Mouse (Mus musculus) embryonic facial prominence, embryonic 13.5 days (tissue): ENCODE measurements around the gene Lrp1. TPM values are rescaled to one million over a fixed set of nuclear protein-coding genes. Genes with fewer than 3 reads are reported as not detected.
A peak's percentile ranks its signal among the peaks of the same experiment; 100 is the strongest.

ENCODE experiments used
- ATAC-seq: fragments of 200-750 bp; cut with Nextera tagmentation; 2 replicates; pipeline ENCODE4 v1.8.0; 2017; ENCODE audit warnings: low read depth; ENCODE audit not compliant: insufficient number of reproducible peaks, insufficient read depth, low FRiP score, low TSS enrichment
- H3K27ac ChIP-seq: fragments of 300-500 bp; sonication (generic); 2 replicates; pipeline ENCODE4 v1.5.1; 2015; ENCODE audit warnings: moderate library complexity, mild to moderate bottlenecking, inconsistent platforms
- H3K27me3 ChIP-seq: fragments of 300-500 bp; sonication (generic); 2 replicates; pipeline ENCODE4 v1.6.1; 2015; ENCODE audit warnings: mild to moderate bottlenecking, inconsistent platforms
- H3K36me3 ChIP-seq: fragments of 300-500 bp; sonication (generic); 2 replicates; pipeline ENCODE4 v1.6.1; 2015; ENCODE audit warnings: mild to moderate bottlenecking, inconsistent platforms
- H3K4me1 ChIP-seq: fragments of 300-500 bp; sonication (generic); 2 replicates; pipeline ENCODE4 v1.6.1; 2015; ENCODE audit warnings: inconsistent platforms
- H3K4me2 ChIP-seq: fragments of 300-500 bp; sonication (generic); 2 replicates; pipeline ENCODE4 v1.6.1; 2015; ENCODE audit warnings: moderate library complexity, mild to moderate bottlenecking, inconsistent platforms
- H3K4me3 ChIP-seq: fragments of 300-500 bp; sonication (generic); 2 replicates; pipeline ENCODE4 v1.5.1; 2015; ENCODE audit warnings: mild to moderate bottlenecking, inconsistent platforms
- H3K9ac ChIP-seq: fragments of 300-500 bp; sonication (generic); 2 replicates; pipeline ENCODE4 v1.6.1; 2015; ENCODE audit warnings: mild to moderate bottlenecking, inconsistent platforms
- H3K9me3 ChIP-seq: fragments of 300-500 bp; sonication (generic); 2 replicates; pipeline ENCODE4 v1.6.1; 2016; ENCODE audit warnings: inconsistent platforms
- WGBS: fragments of 180-500 bp; shearing (Covaris S2); methylation state at CpG from one replicate; pipeline ENCODE4 v1.1.7; 2015; ENCODE audit warnings: mixed read lengths; 5-methylcytosine and 5-hydroxymethylcytosine counted together
- polyA plus RNA-seq: library from polyadenylated mRNA; unstranded; fragments of >200 nt; fragmentation: Nextera tagmentation; extraction: Ambion mirVana; gene quantifications from 2 replicates; pipeline ENCODE4 v1.2.1, GENCODE M21; 2015

Gene Lrp1
- polyA plus RNA-seq, 1 experiment from 2014 or later, result 139 TPM

DNA sequence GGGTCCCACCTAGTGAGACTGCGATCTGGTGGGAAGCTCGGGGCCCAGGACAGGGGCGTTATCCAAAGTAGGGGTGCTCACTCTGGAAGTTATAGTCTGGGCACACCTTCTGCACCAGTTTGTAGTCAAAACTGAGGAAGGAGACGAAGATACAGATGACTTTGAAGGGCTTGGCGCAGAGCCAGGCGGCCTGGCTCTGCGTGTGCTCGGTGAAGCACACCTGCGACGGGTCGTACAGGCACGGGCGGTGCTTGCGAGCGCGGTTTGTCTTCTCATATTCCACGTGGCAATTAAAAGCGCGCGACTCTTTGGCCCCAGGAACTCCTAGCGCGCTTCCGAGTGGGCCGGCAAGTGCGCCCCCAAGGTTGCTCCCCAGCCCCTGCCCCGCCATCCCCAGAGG lies 94.9 kb downstream of the Lrp1 start:
- Histone ChIP-seq H3K4me3 (peak overlapping the region; percentile 33), H3K9me3 (no peaks in the 10 kb centered on the region), H3K27ac (no peak overlapping the region), H3K27me3 (peaks cover 80% of the 10 kb centered on the region), H3K4me1 (peaks cover 50% of the 10 kb centered on the region), H3K36me3 (no peaks in the 10 kb centered on the region), H3K9ac (peak overlapping the region; percentile 54; the same call in 1 of the 2 replicates), H3K4me2 (peak overlapping the region; percentile 53)
- no peak for ATAC-seq
- under 1% methylated on average over 26 of the region's 26 CpGs for WGBS

DNA sequence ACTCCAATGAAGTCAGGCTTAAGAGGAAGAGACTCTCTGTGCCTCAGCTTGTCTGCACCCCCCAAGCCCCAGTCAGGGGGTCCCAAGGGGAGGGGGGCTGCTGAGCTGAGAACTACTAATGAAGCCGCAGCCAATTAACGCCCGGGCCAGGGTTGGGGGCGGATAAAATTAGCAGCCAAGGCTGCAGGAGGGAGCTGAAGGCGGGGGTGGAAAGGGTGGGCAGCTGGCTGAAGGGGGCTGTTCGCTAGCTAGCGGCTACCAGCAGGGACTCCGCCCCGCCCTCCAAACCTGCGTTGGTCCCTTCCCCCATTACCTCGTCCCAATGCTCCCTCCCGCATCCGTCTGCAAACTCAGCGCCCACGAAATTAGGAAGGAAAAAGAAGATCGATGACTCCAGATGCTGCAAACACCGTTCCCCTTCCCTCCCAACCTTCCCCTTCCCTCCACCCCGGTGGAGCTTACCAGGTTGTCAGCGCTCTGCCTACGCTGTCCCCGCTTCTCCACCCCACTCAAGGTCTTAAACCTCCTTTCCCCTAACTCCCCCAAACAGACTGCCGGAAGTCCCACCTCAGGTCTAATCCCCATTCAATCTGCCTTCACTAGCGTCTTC lies 96.2 kb downstream of the Lrp1 start:
- Histone ChIP-seq H3K4me3 (no peak overlapping the region), H3K9ac (0 out of 2 replicates have a peak overlapping the region, but pooled peaks have one; percentile 36), H3K9me3 (no peaks in the 10 kb centered on the region), H3K4me2 (peak overlapping the region; percentile 34), H3K36me3 (peaks cover 11% of the 10 kb centered on the region), H3K27ac (no peak overlapping the region), H3K4me1 (peaks cover 51% of the 10 kb centered on the region), H3K27me3 (peaks cover 72% of the 10 kb centered on the region)
- 1% methylated on average over 22 of the region's 23 CpGs for WGBS
- ATAC-seq, result no peak

DNA sequence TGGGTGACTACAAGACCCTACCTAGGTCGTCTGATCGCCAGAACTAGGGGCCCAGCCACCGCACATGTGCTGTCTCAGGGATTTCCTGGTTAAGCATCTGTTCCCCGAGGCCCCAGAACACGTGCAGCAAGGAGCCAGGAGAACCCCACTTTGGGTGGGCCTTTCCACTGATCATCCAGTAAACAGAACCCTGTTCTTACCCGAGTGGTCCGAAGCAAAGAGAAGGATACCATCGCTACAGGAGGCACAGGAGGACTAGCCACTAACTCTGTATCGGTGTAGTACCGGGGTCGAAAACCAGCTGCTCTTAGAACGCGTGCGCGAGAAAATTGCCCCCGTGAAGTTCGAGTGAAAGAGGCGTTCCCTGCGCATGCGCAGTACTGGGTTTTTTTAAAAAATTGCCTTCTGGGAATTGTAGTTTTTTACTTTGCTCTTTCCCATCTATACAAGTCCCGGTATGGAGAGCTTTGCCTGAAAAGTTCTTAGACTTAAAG lies 98.8 kb downstream of the Lrp1 start, which contains the start of gene Shmt2:
Gene Shmt2, minus strand, starts transcription at position 357 of the 494 bp plus-strand sequence.
- peak within 1 kb of the TSS; percentile 53 for H3K4me3 ChIP-seq
- under 1% methylated on average over 21 of the region's 21 CpGs for WGBS
- H3K9ac ChIP-seq, result peak within 1 kb of the TSS; percentile 67
- no peak within 1 kb of the TSS for H3K27ac ChIP-seq
- peaks cover 37% of the 10 kb centered on the region for H3K36me3 ChIP-seq
- H3K4me2 ChIP-seq, result peak within 1 kb of the TSS; percentile 69
- peak; percentile 53; the same call in 1 of the 2 replicates for ATAC-seq
- H3K4me1 ChIP-seq, result peaks cover 48% of the 10 kb centered on the region
- H3K9me3 ChIP-seq, result no peaks in the 10 kb centered on the region
- H3K27me3 ChIP-seq, result peaks cover 62% of the 10 kb centered on the region

DNA sequence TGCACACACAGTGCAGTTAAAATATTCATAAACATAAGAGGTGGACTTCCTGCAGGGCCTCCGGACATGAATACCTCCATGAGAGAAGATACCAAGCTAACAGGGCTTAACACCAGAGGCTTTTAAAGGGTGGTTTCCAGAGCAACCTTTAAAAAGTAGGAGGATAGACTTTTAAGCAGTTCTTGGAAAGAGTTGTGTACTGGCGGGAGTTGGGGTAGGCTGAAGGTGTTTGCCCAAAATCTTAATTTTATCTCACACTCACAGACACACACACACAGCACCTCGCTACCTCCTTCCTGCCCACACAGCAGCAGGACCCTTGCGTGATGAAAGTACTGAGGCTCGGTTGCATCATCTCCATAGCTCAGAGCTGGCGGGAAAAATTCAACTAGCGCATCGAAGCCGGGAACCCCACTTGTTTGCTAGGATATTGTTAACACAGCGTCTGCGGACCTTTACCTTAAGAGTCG lies 99.3 kb downstream of the Lrp1 start:
- ATAC-seq, result no peak
- WGBS, result 10% methylated on average over 12 of the region's 12 CpGs
- peaks cover 62% of the 10 kb centered on the region for H3K27me3 ChIP-seq
- H3K9ac ChIP-seq, result peak overlapping the region; percentile 67
- H3K27ac ChIP-seq, result no peak overlapping the region
- H3K36me3 ChIP-seq, result peaks cover 37% of the 10 kb centered on the region
- H3K4me3 ChIP-seq, result peak overlapping the region; percentile 53
- H3K4me2 ChIP-seq, result peak overlapping the region; percentile 69
- H3K9me3 ChIP-seq, result no peaks in the 10 kb centered on the region
- H3K4me1 ChIP-seq, result peaks cover 50% of the 10 kb centered on the region

DNA sequence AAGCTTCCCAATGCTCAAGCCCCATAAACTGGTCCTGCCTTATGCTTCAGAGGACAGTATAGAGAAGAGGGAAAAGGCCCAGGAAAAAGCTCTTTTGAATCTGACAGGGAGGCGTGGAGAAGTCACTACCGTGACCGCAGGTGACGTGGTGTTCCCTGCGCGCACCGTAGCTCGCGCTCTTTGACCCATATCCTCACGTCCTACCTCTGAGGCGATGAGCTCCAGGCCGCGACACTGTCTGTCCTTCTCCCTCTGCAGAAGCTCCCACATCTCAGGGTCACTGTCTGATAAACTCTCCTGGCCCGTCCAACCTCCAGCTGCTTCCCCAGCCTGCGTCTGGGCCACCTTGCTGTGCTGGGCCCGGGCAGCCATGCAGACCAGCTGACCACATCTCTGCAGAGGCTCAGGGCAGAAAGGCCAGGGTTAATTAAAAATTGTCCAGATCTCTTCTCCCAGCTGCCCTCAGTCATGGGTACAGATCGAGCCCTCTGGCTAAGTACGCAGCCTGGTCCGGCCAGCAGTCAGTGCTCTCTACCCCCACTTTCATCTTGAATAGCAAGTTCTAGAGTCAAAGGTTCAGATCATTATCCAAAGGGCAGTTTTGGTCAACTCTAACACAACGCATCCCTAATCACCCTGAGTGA lies 100.1 kb downstream of the Lrp1 start:
- peaks cover 37% of the 10 kb centered on the region for H3K36me3 ChIP-seq
- peaks cover 49% of the 10 kb centered on the region for H3K4me1 ChIP-seq
- no peaks in the 10 kb centered on the region for H3K9me3 ChIP-seq
- H3K27me3 ChIP-seq, result peaks cover 62% of the 10 kb centered on the region
- H3K27ac ChIP-seq, result no peak overlapping the region
- ATAC-seq, result no peak
- H3K4me3 ChIP-seq, result peak overlapping the region; percentile 53
- 81% methylated on average over 20 of the region's 20 CpGs for WGBS
- peak overlapping the region; percentile 67 for H3K9ac ChIP-seq
- peak overlapping the region; percentile 69 for H3K4me2 ChIP-seq

DNA sequence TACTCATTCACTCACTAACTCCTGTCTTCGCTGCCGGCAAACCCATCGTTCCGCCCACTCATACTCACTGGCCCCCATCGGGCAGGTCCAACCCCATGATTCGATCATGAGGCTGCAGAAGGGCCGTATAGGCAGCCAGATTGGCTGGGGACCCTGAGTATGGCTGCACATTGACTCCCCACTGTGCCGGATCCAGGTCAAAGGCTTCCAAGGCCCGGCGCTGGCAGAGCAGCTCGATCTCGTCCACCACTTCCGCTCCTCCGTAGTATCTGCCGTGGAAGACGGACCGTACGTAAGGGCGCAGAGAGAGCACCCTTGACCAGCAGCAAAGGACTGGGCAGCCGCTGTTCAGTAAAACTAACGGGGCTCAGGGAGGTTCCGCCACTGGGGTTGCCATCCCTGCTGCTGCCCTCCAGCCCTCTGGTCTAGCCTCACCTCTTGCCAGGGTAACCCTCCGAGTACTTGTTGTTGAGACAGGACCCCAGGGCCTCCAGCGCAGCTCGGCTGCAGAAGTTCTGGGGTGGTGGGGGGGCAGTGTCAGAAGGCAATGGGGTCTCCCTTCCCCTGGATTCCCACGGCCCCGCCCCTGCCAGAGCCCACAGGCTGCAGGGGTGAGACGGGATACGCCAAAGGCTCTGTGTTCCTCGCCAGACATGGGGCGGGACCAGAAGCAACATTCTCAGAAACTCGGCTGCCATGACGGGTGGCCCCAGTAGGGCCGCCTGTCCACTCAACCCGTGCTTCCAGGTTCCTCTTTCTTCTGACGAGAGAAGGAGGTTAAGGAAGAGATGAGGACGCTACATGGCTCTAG lies 100.8 kb downstream of the Lrp1 start:
- Histone ChIP-seq H3K9me3 (no peaks in the 10 kb centered on the region), H3K27me3 (peaks cover 62% of the 10 kb centered on the region), H3K27ac (no peak overlapping the region), H3K4me1 (peaks cover 49% of the 10 kb centered on the region), H3K4me2 (no peak overlapping the region), H3K4me3 (no peak overlapping the region), H3K36me3 (peaks cover 37% of the 10 kb centered on the region), H3K9ac (no peak overlapping the region)
- 93% methylated on average over 37 of the region's 37 CpGs for WGBS
- ATAC-seq, result no peak

DNA sequence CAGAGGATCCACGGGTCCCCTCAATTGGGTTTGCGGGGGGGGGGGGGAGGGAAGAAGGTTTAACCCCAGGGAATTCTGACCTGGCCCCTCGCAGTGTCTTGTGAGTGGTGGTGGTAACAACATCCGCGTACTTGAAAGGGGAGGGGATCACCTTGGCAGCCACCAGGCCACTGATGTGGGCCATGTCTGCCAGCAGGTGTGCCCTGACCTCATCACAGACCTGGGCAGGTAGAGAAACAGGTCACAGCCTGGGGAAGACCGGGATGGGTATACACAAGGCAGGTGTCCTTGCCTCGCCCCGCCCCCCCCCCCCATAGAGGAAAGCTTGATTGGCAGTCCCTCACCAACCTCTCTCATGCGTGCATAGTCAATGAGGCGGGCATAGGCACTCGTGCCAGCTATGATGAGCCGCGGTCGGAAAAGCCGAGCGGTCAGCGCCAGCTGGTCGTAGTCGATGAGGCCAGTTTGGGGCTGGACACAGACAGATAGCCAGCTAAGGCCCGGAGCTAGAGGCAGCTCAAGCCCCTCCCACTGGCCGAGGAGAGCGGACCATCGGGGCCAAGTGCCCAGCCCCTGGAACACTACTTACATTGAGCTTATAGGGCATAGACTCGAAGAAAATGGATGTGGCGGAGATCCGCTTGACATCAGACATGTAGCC lies 101.8 kb downstream of the Lrp1 start:
- no peak overlapping the region for H3K4me2 ChIP-seq
- peaks cover 62% of the 10 kb centered on the region for H3K27me3 ChIP-seq
- no peak for ATAC-seq
- WGBS, result 93% methylated on average over 26 of the region's 26 CpGs
- H3K4me1 ChIP-seq, result peaks cover 49% of the 10 kb centered on the region
- H3K27ac ChIP-seq, result no peak overlapping the region
- no peak overlapping the region for H3K9ac ChIP-seq
- H3K4me3 ChIP-seq, result no peak overlapping the region
- peaks cover 37% of the 10 kb centered on the region for H3K36me3 ChIP-seq
- H3K9me3 ChIP-seq, result no peaks in the 10 kb centered on the region

DNA sequence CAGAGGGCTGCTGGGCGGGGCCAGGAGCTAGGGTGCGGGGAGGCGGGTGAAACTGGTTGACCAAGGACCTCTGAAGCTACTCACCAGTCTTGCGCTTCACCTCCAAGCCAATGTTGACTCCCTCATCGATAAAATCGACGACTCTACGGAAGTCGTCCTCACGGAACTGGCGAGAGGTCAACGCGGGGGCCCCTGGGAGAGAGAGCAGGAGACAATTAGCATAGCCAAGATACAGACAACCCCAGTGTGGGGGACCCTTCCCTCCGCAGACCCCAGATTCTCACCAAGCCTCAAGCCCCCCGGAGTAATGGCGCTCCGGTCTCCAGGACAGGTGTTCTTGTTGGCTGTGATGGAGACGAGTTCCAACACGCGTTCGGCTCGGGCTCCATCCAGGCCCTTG lies 103.0 kb downstream of the Lrp1 start:
- Histone ChIP-seq H3K4me2 (no peak overlapping the region), H3K36me3 (peaks cover 37% of the 10 kb centered on the region), H3K4me1 (peaks cover 60% of the 10 kb centered on the region), H3K9me3 (no peaks in the 10 kb centered on the region), H3K27me3 (peaks cover 64% of the 10 kb centered on the region), H3K27ac (no peak overlapping the region), H3K4me3 (no peak overlapping the region), H3K9ac (no peak overlapping the region)
- no peak for ATAC-seq
- WGBS, result 92% methylated on average over 22 of the region's 22 CpGs

DNA sequence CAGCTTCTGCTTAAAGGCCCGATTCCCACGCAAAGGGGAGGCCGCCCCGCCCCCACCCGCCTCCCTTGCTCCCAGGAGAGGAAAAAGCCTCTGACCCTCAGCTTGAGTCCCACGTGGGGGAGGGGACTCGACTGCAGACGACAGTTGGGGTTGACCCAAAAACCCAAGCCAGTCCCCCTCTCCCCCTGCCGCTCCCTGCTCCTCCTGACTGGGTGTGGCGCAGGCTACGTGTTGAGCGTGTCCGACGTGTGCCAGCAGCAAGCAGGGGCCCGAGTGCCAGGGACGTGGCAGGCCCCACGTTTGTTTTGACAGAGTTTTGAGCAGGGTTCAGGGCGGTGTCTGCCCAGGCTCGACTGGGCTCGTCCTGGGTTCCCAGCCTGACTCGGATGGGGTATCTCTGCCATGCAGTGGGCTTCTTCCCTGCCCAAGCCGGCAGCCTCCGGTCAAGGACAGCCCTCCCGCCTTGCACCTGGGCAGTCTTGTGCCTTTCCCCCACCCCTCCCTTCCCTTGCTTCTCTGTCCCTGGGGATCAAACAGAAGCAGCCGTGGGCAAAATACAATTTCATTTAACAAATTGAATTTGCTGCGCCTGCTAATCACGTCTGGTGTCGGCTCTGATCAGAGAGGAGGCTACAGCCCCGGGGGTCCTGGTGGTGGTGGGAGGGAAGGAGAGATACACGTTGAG lies 104.2 kb downstream of the Lrp1 start:
- WGBS, result 7% methylated on average over 30 of the region's 30 CpGs
- Histone ChIP-seq H3K4me1 (peaks cover 70% of the 10 kb centered on the region), H3K9ac (peak overlapping the region; percentile 52), H3K27ac (0 out of 2 replicates have a peak overlapping the region, but pooled peaks have one; percentile 3), H3K4me2 (peak overlapping the region; percentile 97), H3K36me3 (peaks cover 37% of the 10 kb centered on the region), H3K4me3 (peak overlapping the region; percentile 20), H3K27me3 (peaks cover 73% of the 10 kb centered on the region), H3K9me3 (no peaks in the 10 kb centered on the region)
- ATAC-seq, result no peak

DNA sequence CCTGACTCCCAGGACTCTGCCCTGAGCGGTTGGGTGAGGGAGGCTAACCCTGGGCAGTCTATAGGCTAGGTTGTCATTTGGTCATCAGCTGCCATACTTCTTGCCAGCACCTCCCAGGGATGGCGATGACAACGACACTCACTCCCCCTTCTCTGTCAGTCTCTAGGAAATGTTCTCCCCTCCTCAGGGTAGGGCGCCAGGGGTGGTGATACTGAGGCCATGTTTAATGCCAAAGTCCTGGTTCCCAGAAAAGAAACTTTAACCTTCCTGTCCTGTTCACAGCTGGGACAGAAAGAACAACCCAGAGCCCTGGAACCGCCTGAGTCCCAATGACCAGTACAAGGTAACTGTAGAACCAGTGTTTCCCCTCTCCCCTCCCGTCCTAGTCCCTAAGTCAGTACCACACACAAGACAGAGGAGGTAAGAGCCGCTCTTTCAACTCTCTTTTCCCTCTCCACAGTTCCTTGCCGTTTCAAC lies 104.9 kb downstream of the Lrp1 start:
- Histone ChIP-seq H3K9ac (peak overlapping the region; percentile 52), H3K9me3 (no peaks in the 10 kb centered on the region), H3K4me3 (peak overlapping the region; percentile 20), H3K4me1 (peaks cover 70% of the 10 kb centered on the region), H3K4me2 (peak overlapping the region; percentile 97), H3K36me3 (peaks cover 37% of the 10 kb centered on the region), H3K27me3 (peaks cover 80% of the 10 kb centered on the region), H3K27ac (0 out of 2 replicates have a peak overlapping the region, but pooled peaks have one; percentile 51)
- no peak for ATAC-seq
- 20% methylated on average over 8 of the region's 8 CpGs for WGBS
